Mouse (Mus musculus) stomach, embryonic 14.5 days (tissue): ENCODE measurements at regions not wholly inside any gene's neighbourhood (a gene's known extent, or its start where the extent isn't known, plus 50 kb on each side); places are given as distances from the start of the nearest gene placed in this dataset.

ENCODE experiments used
- ATAC-seq: fragments of 200-750 bp; cut with Nextera tagmentation; 2 replicates; pipeline ENCODE4 v1.8.0; 2017; ENCODE audit warnings: low read depth, moderate TSS enrichment; ENCODE audit not compliant: insufficient number of reproducible peaks, insufficient read depth, low FRiP score
- H3K27ac ChIP-seq: fragments of 300-500 bp; sonication (generic); 2 replicates; pipeline ENCODE4 v1.5.1; 2014; ENCODE audit warnings: mild to moderate bottlenecking, low read length, moderate library complexity, mixed read lengths
- H3K27me3 ChIP-seq: fragments of 300-500 bp; sonication (generic); 2 replicates; pipeline ENCODE4 v1.6.1; 2014; ENCODE audit warnings: low read length, control low read depth, mixed read lengths; ENCODE audit not compliant: control insufficient read depth, insufficient read depth
- H3K36me3 ChIP-seq: fragments of 300-500 bp; sonication (generic); 2 replicates; pipeline ENCODE4 v1.6.1; 2014; ENCODE audit warnings: mild to moderate bottlenecking, control low read depth, low read length, moderate library complexity, mixed read lengths; ENCODE audit not compliant: control insufficient read depth, insufficient read depth
- H3K4me1 ChIP-seq: fragments of 300-500 bp; sonication (generic); 2 replicates; pipeline ENCODE4 v1.6.1; 2014; ENCODE audit warnings: low read length, control low read depth, mixed read lengths; ENCODE audit not compliant: control insufficient read depth, insufficient read depth
- H3K4me2 ChIP-seq: fragments of 300-500 bp; sonication (generic); replicated peaks from 2 replicates; pipeline ENCODE4 v1.6.1; 2014; ENCODE audit warnings: low read depth, low read length, control low read depth
- H3K4me3 ChIP-seq: fragments of 300-500 bp; sonication (generic); 2 replicates; pipeline ENCODE4 v1.5.1; 2014; ENCODE audit warnings: low read depth, low read length, control low read depth
- H3K9ac ChIP-seq: fragments of 300-500 bp; sonication (generic); replicated peaks from 2 replicates; pipeline ENCODE4 v1.6.1; 2014; ENCODE audit warnings: low read depth, mild to moderate bottlenecking, control low read depth, low read length, moderate library complexity, mixed read lengths
- H3K9me3 ChIP-seq: fragments of 300-500 bp; sonication (generic); 2 replicates; pipeline ENCODE4 v1.6.1; 2016; ENCODE audit warnings: low read depth, low read length, control low read depth; ENCODE audit not compliant: control insufficient read depth
- WGBS: fragments of 180-500 bp; shearing (Covaris S2); extraction: QIAGEN DNeasy Blood & Tissue Kit; methylation state at CpG from one replicate; pipeline ENCODE4 v1.1.7; 2014; 5-methylcytosine and 5-hydroxymethylcytosine counted together

DNA sequence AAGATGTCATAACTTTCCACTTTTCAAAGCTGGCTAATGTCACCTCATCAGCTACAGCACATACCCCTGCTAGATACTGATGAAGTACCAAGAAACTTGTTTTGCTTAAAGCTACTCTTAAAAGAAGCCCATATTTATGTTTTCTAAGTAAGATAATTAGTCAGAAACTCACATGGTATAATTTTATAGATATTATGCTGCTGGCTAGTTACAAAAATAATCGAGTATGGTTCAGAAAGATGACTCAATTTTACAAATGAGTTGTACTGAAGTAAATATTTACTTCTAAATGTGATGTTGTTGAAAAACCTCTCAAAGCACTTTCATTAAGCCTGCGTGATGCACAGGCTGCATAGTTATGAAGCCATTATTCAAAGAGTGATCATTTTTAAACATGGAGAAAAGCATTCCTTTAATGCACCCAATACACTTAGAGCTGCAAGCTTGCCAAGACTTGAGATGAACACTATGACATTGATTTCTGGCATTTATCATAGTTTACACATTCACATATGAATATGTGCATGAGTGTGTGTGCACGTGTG is 582.3 kb upstream of the Gm26657 start:
- H3K9ac ChIP-seq = no peak overlapping the region
- H3K4me1 ChIP-seq = no peaks in the 10 kb centered on the region
- H3K36me3 ChIP-seq = no peaks in the 10 kb centered on the region
- H3K9me3 ChIP-seq = no peaks in the 10 kb centered on the region
- H3K27ac ChIP-seq = no peak overlapping the region
- no peaks in the 10 kb centered on the region for H3K27me3 ChIP-seq
- ATAC-seq = no peak
- H3K4me2 ChIP-seq = no peak overlapping the region
- no peak overlapping the region for H3K4me3 ChIP-seq
- WGBS = 60% methylated on average over 3 of the region's 3 CpGs

DNA sequence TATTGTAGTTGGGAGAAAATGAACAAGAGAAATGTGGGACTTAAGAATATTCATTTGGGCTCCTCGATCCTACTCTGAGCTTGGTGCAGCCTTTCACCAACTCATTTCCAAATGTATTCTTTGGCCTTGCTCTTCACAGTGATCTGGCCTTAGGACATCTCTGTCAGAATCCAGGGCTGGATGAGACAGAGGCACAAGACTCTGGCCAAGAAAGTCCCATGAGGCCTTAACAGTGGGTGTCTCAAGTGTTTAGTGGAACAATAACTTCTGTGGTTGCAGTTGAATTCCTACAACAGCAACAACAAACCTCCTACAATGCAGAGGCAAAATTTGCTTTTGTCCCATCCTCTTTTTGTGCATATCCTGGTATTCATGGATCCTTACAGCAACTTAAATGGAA is 589.2 kb upstream of the Gm26657 start:
- Histone ChIP-seq H3K4me2 (no peak overlapping the region), H3K9ac (no peak overlapping the region), H3K4me1 (no peaks in the 10 kb centered on the region), H3K27ac (no peak overlapping the region), H3K27me3 (no peaks in the 10 kb centered on the region), H3K9me3 (no peaks in the 10 kb centered on the region), H3K36me3 (no peaks in the 10 kb centered on the region), H3K4me3 (no peak overlapping the region)
- 100% methylated on average over 1 of the region's 1 CpGs for WGBS
- no peak for ATAC-seq

DNA sequence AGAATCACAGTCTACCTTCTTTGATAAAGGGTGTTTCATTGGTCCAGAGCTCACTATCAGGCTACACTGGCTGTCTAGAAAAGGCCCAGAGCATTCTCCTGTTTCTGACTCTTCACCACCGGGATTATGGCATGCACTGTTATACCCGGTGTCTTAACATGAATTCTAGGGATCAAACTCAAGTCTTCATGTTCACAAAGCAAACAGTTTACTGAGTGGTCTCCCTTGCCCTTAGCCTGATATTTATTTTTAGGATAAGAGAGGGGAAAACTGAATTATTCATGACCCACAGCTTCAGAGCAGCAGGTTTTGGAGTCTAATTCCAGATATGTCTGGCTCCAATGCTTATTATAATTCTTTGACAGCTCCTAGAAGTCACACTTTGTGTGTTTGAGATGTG is 596.0 kb upstream of the Gm26657 start:
- Histone ChIP-seq H3K4me2 (no peak overlapping the region), H3K9ac (no peak overlapping the region), H3K27me3 (no peaks in the 10 kb centered on the region), H3K4me3 (no peak overlapping the region), H3K9me3 (no peaks in the 10 kb centered on the region), H3K4me1 (no peaks in the 10 kb centered on the region), H3K27ac (no peak overlapping the region), H3K36me3 (no peaks in the 10 kb centered on the region)
- no peak for ATAC-seq
- 88% methylated on average over 2 of the region's 2 CpGs for WGBS

DNA sequence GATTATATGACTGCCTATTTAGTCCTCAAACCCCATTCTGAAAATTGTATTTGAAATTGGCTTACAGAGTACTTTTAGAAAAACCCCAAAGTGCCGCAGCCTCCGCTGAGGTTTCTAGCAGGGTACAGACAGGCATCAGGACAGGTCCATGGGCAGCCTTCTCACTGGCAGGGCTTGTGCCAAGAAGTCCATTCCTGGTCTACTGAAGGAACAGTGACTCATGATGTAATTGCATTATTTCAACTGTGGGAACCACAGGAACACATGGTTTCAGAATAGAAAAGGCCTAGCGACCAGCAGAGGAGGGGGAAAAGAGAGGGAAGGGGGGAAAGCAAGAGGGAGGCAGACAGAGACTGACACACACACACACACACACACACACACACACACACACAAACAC is 603.0 kb upstream of the Gm26657 start:
- ATAC-seq = no peak
- Histone ChIP-seq H3K4me3 (no peak overlapping the region), H3K9ac (no peak overlapping the region), H3K4me2 (no peak overlapping the region), H3K27me3 (no peaks in the 10 kb centered on the region), H3K9me3 (0 out of 2 replicates have a peak, but pooled peaks cover 3% of the 10 kb centered on the region), H3K27ac (no peak overlapping the region), H3K36me3 (no peaks in the 10 kb centered on the region), H3K4me1 (no peaks in the 10 kb centered on the region)
- WGBS = 96% methylated on average over 3 of the region's 3 CpGs

DNA sequence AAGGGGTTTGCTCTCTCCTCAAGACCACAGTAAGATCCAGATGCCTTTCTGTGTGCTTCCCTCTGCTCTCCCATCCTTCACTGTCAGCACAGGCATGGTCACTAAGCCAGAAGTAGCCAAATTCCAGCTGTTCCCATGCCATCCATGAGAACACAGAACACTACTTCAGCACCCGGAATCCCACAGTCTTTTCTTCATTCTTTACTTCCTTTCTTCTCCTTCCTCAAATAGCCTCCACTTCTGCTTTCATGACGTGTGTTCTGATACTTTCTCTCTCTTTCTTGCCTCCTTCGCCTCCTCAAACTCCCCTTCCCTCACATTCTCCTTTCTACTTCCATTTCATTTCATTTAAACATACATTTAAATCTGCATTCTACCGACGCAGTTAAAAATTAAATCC is 602.1 kb upstream of the Klf4 start:
- WGBS = 69% methylated on average over 5 of the region's 5 CpGs
- H3K9ac ChIP-seq = no peak overlapping the region
- no peak for ATAC-seq

DNA sequence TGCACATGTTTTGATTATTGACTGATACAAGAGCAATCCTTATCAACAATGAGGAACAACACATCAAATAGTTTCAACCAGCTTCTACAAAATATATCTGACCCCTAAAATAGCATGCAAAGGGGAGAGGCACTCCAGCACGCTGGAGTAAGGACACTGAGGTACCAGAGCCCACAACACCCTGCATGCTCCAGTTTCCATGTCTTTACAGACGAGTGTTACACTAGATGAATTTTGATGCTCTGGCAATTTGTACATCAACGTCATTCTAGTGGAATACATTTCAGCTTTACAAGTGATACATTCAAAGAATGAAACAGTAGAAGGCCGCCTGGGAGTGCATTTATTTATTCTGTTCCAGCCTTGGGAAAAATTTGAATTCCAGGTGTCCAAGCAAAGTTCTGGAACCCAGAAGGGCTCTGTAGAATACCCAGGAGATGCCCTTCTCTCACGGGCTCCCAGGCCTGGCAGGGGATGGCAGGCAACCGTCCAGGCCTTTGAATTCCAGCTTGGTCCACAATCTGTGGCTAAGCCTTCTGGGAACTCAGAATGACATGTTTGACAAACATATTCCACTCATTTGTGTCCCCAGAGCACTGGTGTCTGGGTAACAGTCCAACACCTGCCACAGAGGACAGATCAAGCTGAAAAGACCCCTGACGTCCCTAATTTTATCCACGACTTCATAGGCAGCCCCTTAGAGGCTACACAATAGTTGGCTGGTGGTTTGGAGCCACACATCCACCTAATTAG is 595.6 kb upstream of the Klf4 start:
- Histone ChIP-seq H3K27ac (no peak overlapping the region), H3K4me3 (no peak overlapping the region), H3K27me3 (no peaks in the 10 kb centered on the region), H3K9ac (no peak overlapping the region), H3K4me2 (no peak overlapping the region), H3K9me3 (no peaks in the 10 kb centered on the region), H3K4me1 (no peaks in the 10 kb centered on the region), H3K36me3 (no peaks in the 10 kb centered on the region)
- no peak for ATAC-seq
- 76% methylated on average over 8 of the region's 8 CpGs for WGBS

More for the DNA sequence above, 602.1 kb upstream of the Klf4 start:
- Histone ChIP-seq H3K36me3 (no peaks in the 10 kb centered on the region), H3K4me1 (no peaks in the 10 kb centered on the region), H3K9me3 (0 out of 2 replicates have a peak, but pooled peaks cover 3% of the 10 kb centered on the region), H3K4me2 (no peak overlapping the region), H3K27me3 (no peaks in the 10 kb centered on the region), H3K4me3 (no peak overlapping the region), H3K27ac (no peak overlapping the region)

DNA sequence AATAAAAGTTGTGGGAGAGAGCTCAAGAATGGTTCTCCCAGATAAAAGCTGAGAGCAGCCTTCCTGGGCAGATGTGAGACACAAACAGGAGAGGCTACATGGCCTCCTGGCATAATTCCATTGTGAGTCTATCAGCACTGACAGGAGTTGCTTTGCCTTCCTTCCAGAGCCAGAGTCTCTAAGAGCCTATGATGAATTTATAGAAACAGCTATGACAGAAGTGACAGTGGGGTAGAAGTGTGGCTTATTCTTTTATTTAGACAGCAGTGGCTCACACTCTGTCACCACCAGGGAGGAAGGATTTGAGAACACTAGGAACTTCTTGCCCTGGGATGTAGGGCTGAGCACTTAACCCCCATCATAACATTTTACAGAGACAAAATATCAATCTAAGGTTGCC is 592.2 kb upstream of the Klf4 start:
- H3K36me3 ChIP-seq = no peaks in the 10 kb centered on the region
- H3K4me1 ChIP-seq = no peaks in the 10 kb centered on the region
- no peak overlapping the region for H3K27ac ChIP-seq
- no peak overlapping the region for H3K9ac ChIP-seq
- H3K4me2 ChIP-seq = no peak overlapping the region
- no peaks in the 10 kb centered on the region for H3K27me3 ChIP-seq
- no peaks in the 10 kb centered on the region for H3K9me3 ChIP-seq
- no peak for ATAC-seq
- H3K4me3 ChIP-seq = no peak overlapping the region

DNA sequence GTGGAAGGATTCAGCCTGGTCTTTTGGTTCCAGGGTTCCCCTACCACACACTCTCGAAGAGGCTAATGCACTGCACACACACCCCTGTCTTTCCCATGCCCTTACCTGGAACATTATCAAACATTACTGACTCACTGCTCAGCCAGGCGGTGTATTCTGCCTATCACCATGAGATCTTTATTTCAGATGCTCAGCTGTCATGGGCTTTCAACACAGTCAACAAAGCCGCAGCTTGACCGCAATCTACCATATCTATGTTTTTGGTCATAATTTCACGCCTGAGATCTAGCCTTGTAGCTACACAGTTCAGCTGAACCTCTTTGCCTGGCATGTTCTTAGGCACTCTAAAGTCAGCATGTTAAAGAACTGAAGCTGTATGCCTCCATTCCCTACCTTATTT is 589.9 kb upstream of the Klf4 start:
- Histone ChIP-seq H3K27me3 (no peaks in the 10 kb centered on the region), H3K4me2 (no peak overlapping the region), H3K4me3 (no peak overlapping the region), H3K4me1 (no peaks in the 10 kb centered on the region), H3K9me3 (no peaks in the 10 kb centered on the region), H3K27ac (no peak overlapping the region), H3K9ac (no peak overlapping the region), H3K36me3 (no peaks in the 10 kb centered on the region)
- no peak for ATAC-seq
- 89% methylated on average over 5 of the region's 5 CpGs for WGBS

DNA sequence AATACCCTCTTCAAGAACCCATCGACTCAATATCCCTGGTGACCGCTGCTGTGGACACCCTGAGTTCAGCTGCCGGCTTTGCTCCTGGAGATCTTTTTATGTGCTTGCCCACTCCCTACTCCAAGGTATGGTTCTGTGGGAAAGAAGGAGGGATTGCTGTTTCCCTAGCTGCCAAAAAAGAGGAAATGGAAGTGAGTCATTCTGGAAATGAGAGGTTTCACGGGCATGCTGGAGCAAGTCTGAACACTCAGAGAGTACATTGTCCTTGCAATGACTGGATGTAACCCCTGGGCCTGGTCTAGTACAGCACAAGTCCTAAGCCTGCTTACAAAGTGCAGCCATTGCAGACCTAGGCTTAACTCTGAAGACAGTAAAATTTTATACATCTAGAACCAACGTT is 589.4 kb upstream of the Klf4 start:
- no peaks in the 10 kb centered on the region for H3K4me1 ChIP-seq
- no peak overlapping the region for H3K4me2 ChIP-seq
- H3K27me3 ChIP-seq = no peaks in the 10 kb centered on the region
- H3K27ac ChIP-seq = no peak overlapping the region
- H3K9ac ChIP-seq = no peak overlapping the region
- ATAC-seq = no peak
- H3K4me3 ChIP-seq = no peak overlapping the region
- no peaks in the 10 kb centered on the region for H3K36me3 ChIP-seq
- no peaks in the 10 kb centered on the region for H3K9me3 ChIP-seq
- WGBS = 72% methylated on average over 5 of the region's 5 CpGs
